Mouse (Mus musculus) thymus, adult 2 months (tissue): Measurements from ENCODE around the gene Paf1.

Experiments used
- CTCF ChIP-seq: fragments of 200-500 bp; IDR thresholded peaks from 2 replicates; pipeline ENCODE4 v1.5.1; 2012; ENCODE audit warnings: mild to moderate bottlenecking, control low read depth, low read length, moderate library complexity, borderline replicate concordance; ENCODE audit not compliant: control insufficient read depth, poor library complexity, insufficient read depth; ENCODE audit errors: extremely low read depth
- POLR2A ChIP-seq: fragments of 200-500 bp; IDR thresholded peaks from 2 replicates; pipeline ENCODE4 v1.6.1; 2012; ENCODE audit warnings: mild to moderate bottlenecking, low read length, control low read depth, moderate library complexity; ENCODE audit not compliant: control insufficient read depth, poor library complexity, insufficient read depth; ENCODE audit errors: extremely low read depth

GRCm38 (mm10) chr7:28418096-28418670 lies 25.4 kb downstream of the Paf1 start:
- no peak for TF ChIP-seq POLR2A
- TF ChIP-seq CTCF: no peak
